Mouse (Mus musculus) ES-Bruce4 (cell line): ENCODE data around the gene Isg20. TPM values are rescaled to one million over a fixed set of nuclear protein-coding genes. Genes with fewer than 3 reads are reported as not detected.

ENCODE experiments used
- H3K27ac ChIP-seq: 2 replicates; pipeline ENCODE4 v1.5.1; 2012; ENCODE audit warnings: low read length, inconsistent platforms; ENCODE audit not compliant: insufficient read depth
- H3K27me3 ChIP-seq: 2 replicates; pipeline ENCODE4 v1.6.1; 2012; ENCODE audit warnings: mild to moderate bottlenecking, low read length, inconsistent platforms; ENCODE audit not compliant: control insufficient read depth, poor library complexity, insufficient read depth, severe bottlenecking
- H3K36me3 ChIP-seq: 2 replicates; pipeline ENCODE4 v1.6.1; 2012; ENCODE audit warnings: inconsistent platforms, mild to moderate bottlenecking, low read length, moderate library complexity; ENCODE audit not compliant: control insufficient read depth, poor library complexity, insufficient read depth, severe bottlenecking
- H3K4me1 ChIP-seq: one replicate; pipeline ENCODE4 v1.8.1; 2011; ENCODE audit warnings: low read length; ENCODE audit not compliant: control insufficient read depth, insufficient read depth
- H3K4me3 ChIP-seq: 2 replicates; pipeline ENCODE4 v1.5.1; 2011; ENCODE audit warnings: low read depth, mild to moderate bottlenecking, low read length
- H3K9ac ChIP-seq: 2 replicates; pipeline ENCODE4 v1.6.1; 2012; ENCODE audit warnings: low read depth, mild to moderate bottlenecking, inconsistent platforms; ENCODE audit not compliant: poor library complexity, severe bottlenecking
- H3K9me3 ChIP-seq: replicated peaks from 2 replicates; pipeline ENCODE4 v1.6.1; 2012; ENCODE audit warnings: mild to moderate bottlenecking, low read length, inconsistent platforms; ENCODE audit not compliant: control insufficient read depth, poor library complexity, insufficient read depth, severe bottlenecking
- CTCF ChIP-seq: IDR thresholded peaks from one replicate; pipeline ENCODE4 v1.8.1; 2011; ENCODE audit warnings: low read depth, low read length
- EP300 ChIP-seq: IDR thresholded peaks from 2 replicates; pipeline ENCODE4 v1.6.1; 2011; ENCODE audit warnings: low read depth, low read length; ENCODE audit not compliant: insufficient read depth
- POLR2A ChIP-seq: IDR thresholded peaks from one replicate; pipeline ENCODE4 v1.8.1; 2011; ENCODE audit warnings: low read length; ENCODE audit not compliant: insufficient read depth
- polyA plus RNA-seq: library from polyadenylated mRNA; stranded (reverse); fragments of >200 nt; gene quantifications from 2 replicates; pipeline ENCODE4 v1.2.4, GENCODE M21; 2011; ENCODE audit warnings: low read depth; ENCODE audit not compliant: missing spikeins, insufficient read depth, insufficient read length

Gene Isg20
- polyA plus RNA-seq, 1 experiment: 3.5 TPM

- Histone ChIP-seq H3K27me3 (no peaks in the 10 kb centered on the region), H3K27ac (no peak overlapping the region), H3K9me3 (no peaks in the 10 kb centered on the region), H3K4me1 (no peaks in the 10 kb centered on the region), H3K4me3 (no peak overlapping the region), H3K36me3 (no peaks in the 10 kb centered on the region), H3K9ac (no peak overlapping the region)
- no peak for TF ChIP-seq CTCF
- TF ChIP-seq POLR2A: no peak
- no peak for TF ChIP-seq EP300
Observed at GRCm38 (mm10) chr7:78872831-78873230, 40.4 kb upstream of the Isg20 start.

GRCm38 (mm10) chr7:78881607-78882468 lies 31.4 kb upstream of the Isg20 start:
- H3K27me3 ChIP-seq: no peaks in the 10 kb centered on the region
- H3K36me3 ChIP-seq: no peaks in the 10 kb centered on the region
- H3K27ac ChIP-seq: no peak overlapping the region
- no peaks in the 10 kb centered on the region for H3K9me3 ChIP-seq
- H3K4me3 ChIP-seq: no peak overlapping the region
- TF ChIP-seq CTCF: no peak
- TF ChIP-seq EP300: no peak
- TF ChIP-seq POLR2A: no peak
- no peak overlapping the region for H3K9ac ChIP-seq
- no peaks in the 10 kb centered on the region for H3K4me1 ChIP-seq

- no peaks in the 10 kb centered on the region for H3K36me3 ChIP-seq
- H3K27me3 ChIP-seq: no peaks in the 10 kb centered on the region
- no peaks in the 10 kb centered on the region for H3K9me3 ChIP-seq
- no peak overlapping the region for H3K4me3 ChIP-seq
- H3K4me1 ChIP-seq: no peaks in the 10 kb centered on the region
- no peak overlapping the region for H3K27ac ChIP-seq
- H3K9ac ChIP-seq: no peak overlapping the region
- TF ChIP-seq POLR2A (no peak), EP300 (no peak), CTCF (no peak)
Observed at GRCm38 (mm10) chr7:78882469-78882837, 30.8 kb upstream of the Isg20 start.

- Histone ChIP-seq H3K36me3 (no peaks in the 10 kb centered on the region), H3K9me3 (no peaks in the 10 kb centered on the region), H3K4me1 (no peaks in the 10 kb centered on the region), H3K9ac (no peak overlapping the region), H3K4me3 (0 out of 2 replicates have a peak overlapping the region, but pooled peaks have one; percentile 0), H3K27ac (no peak overlapping the region), H3K27me3 (no peaks in the 10 kb centered on the region)
- no peak for TF ChIP-seq POLR2A
- no peak for TF ChIP-seq CTCF
- TF ChIP-seq EP300: no peak
Observed at GRCm38 (mm10) chr7:78883016-78883725, 30.1 kb upstream of the Isg20 start.

GRCm38 (mm10) chr7:78883726-78884060 lies 29.5 kb upstream of the Isg20 start:
- H3K4me1 ChIP-seq: no peaks in the 10 kb centered on the region
- no peak overlapping the region for H3K27ac ChIP-seq
- no peaks in the 10 kb centered on the region for H3K36me3 ChIP-seq
- H3K9me3 ChIP-seq: no peaks in the 10 kb centered on the region
- no peak overlapping the region for H3K9ac ChIP-seq
- H3K27me3 ChIP-seq: no peaks in the 10 kb centered on the region
- no peak overlapping the region for H3K4me3 ChIP-seq
- no peak for TF ChIP-seq CTCF
- TF ChIP-seq EP300: no peak
- TF ChIP-seq POLR2A: no peak

- no peak overlapping the region for H3K27ac ChIP-seq
- no peak overlapping the region for H3K4me3 ChIP-seq
- no peak overlapping the region for H3K9ac ChIP-seq
- H3K27me3 ChIP-seq: no peaks in the 10 kb centered on the region
- no peak for TF ChIP-seq POLR2A
- TF ChIP-seq CTCF: no peak
- TF ChIP-seq EP300: no peak
- no peaks in the 10 kb centered on the region for H3K9me3 ChIP-seq
- H3K36me3 ChIP-seq: no peaks in the 10 kb centered on the region
- no peaks in the 10 kb centered on the region for H3K4me1 ChIP-seq
Observed at GRCm38 (mm10) chr7:78884139-78884538, 29.1 kb upstream of the Isg20 start.
